Mouse (Mus musculus): ENCODE results near the gene 1810009A15Rik. TPM values are rescaled to one million over a fixed set of nuclear protein-coding genes. Genes with fewer than 3 reads are reported as not detected.
A peak's percentile ranks its signal among the peaks of the same experiment; 100 is the strongest.
"Not testable (repeated sequence)": the region's sequence is repeated elsewhere in the genome, so short reads cannot be mapped to it uniquely, and the experiment has no call there.

The 1810009A15Rik gene
- total and polyA plus RNA-seq, 3 experiments: 157 to 218 (median 161) TPM

GRCm38 (mm10) chr19:8896231-8896630, 7.6 kb downstream of the 1810009A15Rik start:
- peaks cover 23 to 64% of the 10 kb centered on the region in 2 experiments for H3K4me1 ChIP-seq (ENCODE audit: control insufficient read depth in 1 of 2, insufficient read depth in 2 of 2)
- DNase-seq (ENCODE audit: extremely low read depth); H3K27me3 ChIP-seq (replicated peaks); H3K9me3 ChIP-seq (replicated peaks; ENCODE audit: low read length); dilution Hi-C loops (cut with MboI; ENCODE audit: extremely low pct_ligation_motif_present, extremely low pct_unique_long_range_greater_than_20kb, low sequenced_read_pairs): not testable (repeated sequence)
- peak overlapping the region; percentile 90; the same call in 1 of the 2 replicates for H3K27ac ChIP-seq (ENCODE audit: insufficient read depth, low read depth)
- H3K4me3 ChIP-seq (replicated peaks in 1 of 3; ENCODE audit: low read depth in 2 of 3, low read length in 2 of 3, poor library complexity in 1 of 3): peak overlapping the region in 1 of 3 experiments; percentile 55
- peaks cover 62% of the 10 kb centered on the region for H3K79me2 ChIP-seq (replicated peaks; ENCODE audit: control insufficient read depth, extremely low read depth, insufficient read depth, poor library complexity, severe bottlenecking)
- 0 out of 2 replicates have a peak, but pooled peaks have one; percentile 33 for TF ChIP-seq SIN3A (IDR thresholded peaks at IDR 0.05; ENCODE audit: low read length)
- peak overlapping the region; percentile 90; the same call in 1 of the 2 replicates for H3K4me2 ChIP-seq (ENCODE audit: insufficient read depth, low read depth, poor library complexity, severe bottlenecking)
- H3K9ac ChIP-seq (ENCODE audit: insufficient read depth, low read depth): peak overlapping the region; percentile 71; the same call in 1 of the 2 replicates
- in situ Hi-C loops (cut with MboI; ENCODE audit: low pct_ligation_motif_present, low pct_unique_long_range_greater_than_20kb, low sequenced_read_pairs): loop anchor here (5.0 kb wide), 1 partner anchor 41 kb away; no protein-coding TSS in a partner anchor
- peaks cover 23 to 34% of the 10 kb centered on the region in 2 experiments for H3K36me3 ChIP-seq (replicated peaks in 1 of 2; ENCODE audit: control insufficient read depth in 1 of 2, insufficient read depth in 1 of 2, low read length in 1 of 2)

DNA sequence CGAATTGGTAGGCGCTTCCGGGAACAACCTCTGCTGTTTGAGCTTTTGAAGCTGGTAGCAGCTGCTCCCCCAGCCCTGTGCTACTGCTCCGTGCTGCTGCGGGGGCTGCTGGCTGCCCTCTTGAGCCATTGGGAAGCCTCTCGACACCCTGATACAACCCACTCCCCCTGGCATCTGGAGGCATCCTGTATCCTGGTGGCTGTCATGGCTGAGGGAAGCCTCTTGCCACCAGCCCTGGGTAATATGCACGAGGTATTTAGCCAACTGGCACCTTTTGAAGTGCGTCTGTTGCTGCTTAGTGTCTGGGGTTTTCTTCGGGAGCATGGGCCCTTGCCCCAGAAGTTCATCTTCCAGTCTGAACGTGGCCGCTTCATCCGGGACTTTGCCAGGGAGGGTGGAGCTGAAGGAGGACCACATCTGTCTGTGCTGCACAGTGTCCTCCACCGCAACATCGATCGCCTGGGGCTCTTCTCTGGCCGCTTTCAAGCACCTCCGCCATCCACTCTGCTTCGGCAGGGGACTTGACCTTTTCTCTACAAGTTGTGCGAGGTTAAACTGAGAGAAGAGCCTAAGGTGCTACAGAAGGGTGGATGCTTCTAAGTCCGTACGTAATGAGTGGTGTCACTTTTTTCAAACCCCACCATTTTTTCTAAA, 8.7 kb downstream of the 1810009A15Rik start:
- peaks cover 73% of the 10 kb centered on the region for H3K79me2 ChIP-seq (replicated peaks; ENCODE audit: control insufficient read depth, extremely low read depth, insufficient read depth, poor library complexity, severe bottlenecking)
- in situ Hi-C loops (cut with MboI; ENCODE audit: low pct_ligation_motif_present, low pct_unique_long_range_greater_than_20kb, low sequenced_read_pairs): loop anchor here (5.0 kb wide), 1 partner anchor 40 kb away; no protein-coding TSS in a partner anchor
- H3K36me3 ChIP-seq (replicated peaks in 1 of 2; ENCODE audit: control insufficient read depth in 1 of 2, insufficient read depth in 1 of 2, low read length in 1 of 2): peaks cover 22 to 38% of the 10 kb centered on the region in 2 experiments
- dilution Hi-C loops (cut with MboI; ENCODE audit: extremely low pct_ligation_motif_present, extremely low pct_unique_long_range_greater_than_20kb, low sequenced_read_pairs); H3K27me3 ChIP-seq (replicated peaks); H3K9me3 ChIP-seq (replicated peaks; ENCODE audit: low read length): not testable (repeated sequence)
- peak overlapping the region; percentile 44 to 82 (median 55) for H3K4me3 ChIP-seq (replicated peaks in 1 of 3; ENCODE audit: low read depth in 2 of 3, low read length in 2 of 3, poor library complexity in 1 of 3)
- peak overlapping the region; percentile 90 for H3K4me2 ChIP-seq (ENCODE audit: insufficient read depth, low read depth, poor library complexity, severe bottlenecking)
- H3K9ac ChIP-seq (ENCODE audit: insufficient read depth, low read depth): peak overlapping the region; percentile 71
- peak overlapping the region; percentile 90 for H3K27ac ChIP-seq (ENCODE audit: insufficient read depth, low read depth)
- peak; percentile 35 for DNase-seq (ENCODE audit: extremely low read depth)
- 0 out of 2 replicates have a peak, but pooled peaks have one; percentile 33 for TF ChIP-seq ELF1 (IDR thresholded peaks at IDR 0.05; ENCODE audit: low read depth, low read length)
- TF ChIP-seq NELFE (IDR thresholded peaks at IDR 0.05; ENCODE audit: low read depth, low read length): peak; percentile 3; the same call in 1 of the 2 replicates
- TF ChIP-seq CHD2 (IDR thresholded peaks at IDR 0.05; ENCODE audit: low read length): peak; percentile 10; the same call in 1 of the 2 replicates
- TF ChIP-seq CHD1 (IDR thresholded peaks at IDR 0.05; ENCODE audit: low read depth, low read length): peak; percentile 75
- H3K4me1 ChIP-seq (ENCODE audit: control insufficient read depth in 1 of 2, insufficient read depth in 2 of 2): peaks cover 27 to 68% of the 10 kb centered on the region in 2 experiments

- peak within 1 kb of the TSS; percentile 96 for H3K4me2 ChIP-seq (ENCODE audit: insufficient read depth, low read depth, poor library complexity, severe bottlenecking)
- peak; percentile 96 for DNase-seq (ENCODE audit: extremely low read depth)
- H3K4me1 ChIP-seq (ENCODE audit: control insufficient read depth in 1 of 2, insufficient read depth in 2 of 2): peaks cover 28 to 68% of the 10 kb centered on the region in 2 experiments
- H3K27ac ChIP-seq (ENCODE audit: insufficient read depth, low read depth): peak within 1 kb of the TSS; percentile 90
- H3K9ac ChIP-seq (ENCODE audit: insufficient read depth, low read depth): peak within 1 kb of the TSS; percentile 85
- H3K9me3 ChIP-seq (replicated peaks; ENCODE audit: low read length): no peaks in the 10 kb centered on the region
- dilution Hi-C loops (cut with MboI; ENCODE audit: extremely low pct_ligation_motif_present, extremely low pct_unique_long_range_greater_than_20kb, low sequenced_read_pairs): no loop called here
- peaks cover 77% of the 10 kb centered on the region for H3K79me2 ChIP-seq (replicated peaks; ENCODE audit: control insufficient read depth, extremely low read depth, insufficient read depth, poor library complexity, severe bottlenecking)
- peaks cover 26 to 43% of the 10 kb centered on the region in 2 experiments for H3K36me3 ChIP-seq (replicated peaks in 1 of 2; ENCODE audit: control insufficient read depth in 1 of 2, insufficient read depth in 1 of 2, low read length in 1 of 2)
- peak within 1 kb of the TSS; percentile 82 to 99 (median 99) for H3K4me3 ChIP-seq (replicated peaks in 1 of 3; ENCODE audit: low read depth in 2 of 3, low read length in 2 of 3, poor library complexity in 1 of 3)
- H3K27me3 ChIP-seq (replicated peaks): no peaks in the 10 kb centered on the region
- in situ Hi-C loops (cut with MboI; ENCODE audit: low pct_ligation_motif_present, low pct_unique_long_range_greater_than_20kb, low sequenced_read_pairs): loop anchor here (5.0 kb wide), 1 partner anchor 39 kb away; no protein-coding TSS in a partner anchor
- TF ChIP-seq ZC3H11A (IDR thresholded peaks at IDR 0.05; ENCODE audit: low read depth, low read length): no peak
- peak; percentile 77 for TF ChIP-seq NELFE (IDR thresholded peaks at IDR 0.05; ENCODE audit: low read depth, low read length)
- TF ChIP-seq SIN3A (IDR thresholded peaks at IDR 0.05; ENCODE audit: low read length): peak; percentile 72
- TF ChIP-seq IRF4 (IDR thresholded peaks at IDR 0.05; ENCODE audit: low read depth, low read length): peak; percentile 43
- peak; percentile 85; the same call in 1 of the 2 replicates for TF ChIP-seq ZMIZ1 (IDR thresholded peaks at IDR 0.05; ENCODE audit: low read depth, low read length)
- TF ChIP-seq CHD1 (IDR thresholded peaks at IDR 0.05; ENCODE audit: low read depth, low read length): peak; percentile 72; the same call in 1 of the 2 replicates
- no peak; the same call in 1 of the 2 replicates for TF ChIP-seq MYC (IDR thresholded peaks at IDR 0.05; ENCODE audit: low read depth, low read length)
- peak; percentile 74; the same call in 1 of the 2 replicates for TF ChIP-seq E2F4 (IDR thresholded peaks at IDR 0.05; ENCODE audit: insufficient replicate concordance, low read depth, low read length)
- TF ChIP-seq NRF1 (IDR thresholded peaks at IDR 0.05; ENCODE audit: low read depth, low read length): peak; percentile 62
- no peak for TF ChIP-seq RAD21 (IDR thresholded peaks at IDR 0.05; ENCODE audit: low read depth, low read length)
- TF ChIP-seq ETS1 (conservative IDR thresholded peaks at IDR 0.05; ENCODE audit: low read depth, low read length): 0 out of 2 replicates have a peak, but pooled peaks have one; percentile 22
- peak; percentile 84 for TF ChIP-seq HCFC1 (IDR thresholded peaks at IDR 0.05; ENCODE audit: low read depth, low read length)
- TF ChIP-seq POLR2A (IDR thresholded peaks at IDR 0.05; ENCODE audit: low read depth, low read length): peak; percentile 88
- peak; percentile 70 for TF ChIP-seq MXI1 (IDR thresholded peaks at IDR 0.05; ENCODE audit: low read depth, low read length)
- no peak for TF ChIP-seq MAFK (IDR thresholded peaks at IDR 0.05; ENCODE audit: insufficient replicate concordance, low read length)
- peak; percentile 14; the same call in 1 of the 2 replicates for TF ChIP-seq MEF2A (IDR thresholded peaks at IDR 0.05; ENCODE audit: borderline replicate concordance, low read depth, low read length)
- peak; percentile 60 for TF ChIP-seq CHD2 (IDR thresholded peaks at IDR 0.05; ENCODE audit: low read length)
- TF ChIP-seq MAZ (IDR thresholded peaks at IDR 0.05; ENCODE audit: low read depth, low read length): 0 out of 2 replicates have a peak, but pooled peaks have one; percentile 40
- no peak for TF ChIP-seq SMC3 (IDR thresholded peaks at IDR 0.05; ENCODE audit: low read depth, low read length)
These were observed 9.3 kb downstream of the 1810009A15Rik start, which contains the start of gene Ganab for GRCm38 (mm10) chr19:8897865-8898495. TSS of gene Ganab (plus strand) at chr19:8898071.

All from CH12.LX (cell line).